Mouse (Mus musculus) telencephalon, adult 2 months (tissue): ENCODE measurements around the gene Chrna1.
A peak's percentile ranks its signal among the peaks of the same experiment; 100 is the strongest.

Source experiments
- DNase-seq: peaks from one replicate; pipeline ENCODE4 v3.0.0-alpha.2; 2011; ENCODE audit warnings: low read depth, low spot score

Chrna1 gene

GRCm38 (mm10) chr2:73580166-73580565 is at the start of gene Chrna1:
Gene Chrna1, minus strand, starts transcription at chr2:73580338.
- DNase-seq = no peak

- no peak for DNase-seq
Observed at GRCm38 (mm10) chr2:73618486-73619052, 38.4 kb upstream of the Chrna1 start.

- no peak for DNase-seq
Observed at GRCm38 (mm10) chr2:73616434-73617057, 36.4 kb upstream of the Chrna1 start.

DNA sequence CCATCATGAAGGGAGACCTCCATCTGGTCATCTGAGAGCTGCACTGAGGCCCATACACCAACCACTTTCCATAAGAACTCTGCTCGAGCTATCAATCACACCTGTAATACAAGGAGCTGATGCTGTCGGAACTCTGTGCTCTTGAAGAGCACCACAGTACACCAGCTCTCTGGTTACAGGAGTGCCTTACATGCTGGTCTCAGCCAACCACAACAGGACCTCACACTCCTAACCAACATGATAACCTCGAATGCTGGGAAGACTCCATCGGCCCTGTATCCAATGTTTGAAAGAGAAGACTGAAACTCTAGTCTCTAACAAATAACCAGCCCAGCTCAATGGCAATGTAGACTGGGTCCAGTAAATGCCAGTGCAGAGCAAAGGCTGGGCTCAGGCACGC is 35.3 kb upstream of the Chrna1 start:
- no peak for DNase-seq

DNA sequence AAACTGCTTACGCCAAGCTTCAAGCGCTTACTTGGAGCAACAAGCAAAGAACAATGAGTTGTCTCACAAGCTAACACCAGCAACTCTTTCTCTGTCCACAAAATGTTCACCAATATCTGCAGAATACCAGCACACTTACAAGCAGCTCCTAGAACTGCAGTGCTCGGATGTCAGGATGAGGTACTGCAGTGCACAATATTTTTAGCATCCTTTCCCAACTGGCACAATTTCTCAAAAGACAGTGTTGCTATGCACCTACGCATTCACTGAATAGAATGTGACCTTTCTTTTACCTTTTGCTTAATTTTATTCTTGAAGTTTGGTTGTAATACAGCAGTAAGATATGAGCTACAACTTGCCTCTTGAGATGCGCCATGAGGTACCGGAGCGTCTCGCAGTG is 34.2 kb upstream of the Chrna1 start:
- peak; percentile 58 for DNase-seq

- no peak for DNase-seq
Observed at GRCm38 (mm10) chr2:73612941-73613340, 32.8 kb upstream of the Chrna1 start.

- DNase-seq = no peak
Observed at GRCm38 (mm10) chr2:73612367-73612914, 32.3 kb upstream of the Chrna1 start.

DNA sequence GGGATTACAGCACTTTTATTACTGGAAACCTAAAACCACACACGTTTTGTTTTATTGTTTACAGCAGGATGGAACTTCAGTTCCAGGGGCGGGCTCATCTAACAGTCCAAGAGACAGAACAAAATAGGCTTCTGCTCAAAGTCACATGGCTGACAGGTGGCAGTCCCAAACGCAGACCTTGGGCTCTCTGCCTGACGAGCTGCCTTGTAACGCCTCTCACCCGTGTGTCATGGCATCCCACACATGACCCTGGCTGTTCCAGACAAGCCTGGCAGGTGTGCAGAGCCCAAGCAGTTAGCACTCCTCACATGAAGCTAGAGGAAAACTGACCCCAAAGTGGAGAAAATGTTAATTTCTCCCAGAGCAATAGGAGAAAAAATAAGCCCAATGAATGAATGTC is 31.7 kb upstream of the Chrna1 start:
- DNase-seq = no peak

GRCm38 (mm10) chr2:73609724-73610210 is 29.6 kb upstream of the Chrna1 start:
- DNase-seq = no peak

GRCm38 (mm10) chr2:73609067-73609723 is 29.1 kb upstream of the Chrna1 start:
- DNase-seq = no peak

DNA sequence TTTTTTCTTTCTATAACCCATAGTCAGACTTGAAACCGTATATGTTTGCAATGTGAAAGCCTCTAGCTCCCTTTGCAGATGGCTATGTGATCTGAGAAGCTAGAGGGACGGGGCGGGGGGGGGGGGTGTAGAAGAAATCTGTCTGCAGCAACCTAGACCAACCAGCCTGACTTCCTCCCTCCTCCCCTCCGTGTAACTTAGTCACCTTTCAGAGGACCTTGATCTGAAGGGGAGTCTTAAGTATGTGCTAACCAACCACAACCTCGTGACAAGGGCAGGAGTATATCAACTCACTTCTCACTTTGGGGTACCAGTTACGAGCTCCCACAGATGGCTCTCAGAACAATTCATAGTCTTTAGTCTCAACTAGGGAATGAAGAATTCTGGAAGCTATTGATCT is 28.3 kb upstream of the Chrna1 start:
- DNase-seq = no peak

DNA sequence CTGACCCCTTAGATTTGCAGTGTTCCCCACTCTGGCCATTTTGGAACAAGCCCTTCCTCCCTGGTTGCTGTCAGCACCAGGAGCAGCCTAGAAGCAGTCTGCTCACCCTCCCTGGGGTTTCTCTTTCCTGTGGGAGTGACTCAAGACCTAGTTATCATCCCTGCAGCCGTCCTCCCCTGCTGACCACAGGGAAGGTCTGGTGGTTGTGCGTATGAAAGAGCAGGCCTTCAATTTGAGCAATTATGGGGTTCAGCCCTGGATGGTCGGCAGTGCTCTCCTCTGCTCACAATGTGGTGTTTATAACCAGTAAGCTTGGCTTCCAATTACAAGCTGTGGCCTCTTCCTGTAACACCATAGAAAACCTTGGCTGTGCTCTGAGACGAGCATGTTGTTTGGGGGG is 27.5 kb upstream of the Chrna1 start:
- no peak for DNase-seq

- DNase-seq = no peak
Observed at GRCm38 (mm10) chr2:73607146-73607545, 27.0 kb upstream of the Chrna1 start.

DNA sequence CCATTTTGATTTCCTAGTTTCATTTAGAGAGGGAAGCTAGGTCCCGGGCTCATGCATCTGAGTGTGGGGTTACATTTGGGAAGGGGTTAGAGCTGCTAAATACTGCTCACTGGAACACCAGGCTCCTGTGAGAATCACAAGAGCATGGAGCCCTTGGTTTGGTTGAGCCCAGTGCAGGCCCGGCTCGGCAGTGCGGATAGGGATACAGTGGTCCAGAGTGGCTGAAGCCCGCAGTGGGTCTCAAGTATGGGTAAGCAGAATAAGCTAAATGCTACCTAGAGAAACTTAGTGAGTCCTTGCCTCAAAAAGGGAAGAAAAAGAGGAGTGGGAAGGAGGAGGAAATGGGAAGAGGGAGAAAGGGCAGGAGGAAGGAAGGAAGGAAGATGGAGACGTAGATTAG is 26.5 kb upstream of the Chrna1 start:
- DNase-seq = no peak

DNA sequence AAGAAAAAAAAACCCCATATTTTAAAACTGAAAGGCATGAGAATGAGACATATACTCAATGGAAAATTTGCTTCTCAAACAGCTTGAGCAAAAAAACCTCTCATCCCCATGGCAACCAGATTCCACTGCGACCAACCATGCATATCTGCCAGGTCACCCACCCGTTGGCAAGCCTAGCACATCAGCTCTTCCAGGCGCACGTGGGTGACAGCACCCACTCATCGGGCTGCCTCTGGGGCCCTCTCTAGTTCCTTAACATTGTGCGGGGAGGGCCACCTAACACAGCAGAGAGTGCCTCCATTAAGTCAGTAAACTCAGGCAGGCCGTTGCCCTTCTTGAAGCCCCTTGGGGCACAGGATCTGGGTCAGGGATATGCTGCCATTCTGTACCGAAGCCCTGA is 24.9 kb upstream of the Chrna1 start:
- peak; percentile 97 for DNase-seq

DNA sequence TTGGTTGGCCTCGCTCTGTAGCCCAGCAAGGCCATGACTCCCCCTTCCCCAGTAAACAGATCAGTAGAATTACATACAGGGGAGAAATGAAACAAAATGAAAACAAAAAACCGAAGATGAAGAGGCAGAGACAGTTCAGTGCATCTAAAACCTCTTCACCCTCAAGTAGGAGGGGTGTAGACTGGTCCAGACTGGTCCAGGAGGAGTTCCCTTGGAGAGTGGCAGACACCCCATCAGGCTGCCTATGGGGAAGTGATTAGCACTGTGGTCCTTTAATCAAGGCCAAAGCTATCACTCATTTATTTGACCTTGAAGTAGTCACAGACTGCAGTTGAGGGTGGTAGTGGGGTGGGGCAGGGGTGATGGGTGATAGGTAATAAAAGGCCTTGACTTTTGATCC is 24.4 kb upstream of the Chrna1 start:
- DNase-seq = no peak

GRCm38 (mm10) chr2:73600650-73601049 is 20.5 kb upstream of the Chrna1 start:
- no peak for DNase-seq

DNA sequence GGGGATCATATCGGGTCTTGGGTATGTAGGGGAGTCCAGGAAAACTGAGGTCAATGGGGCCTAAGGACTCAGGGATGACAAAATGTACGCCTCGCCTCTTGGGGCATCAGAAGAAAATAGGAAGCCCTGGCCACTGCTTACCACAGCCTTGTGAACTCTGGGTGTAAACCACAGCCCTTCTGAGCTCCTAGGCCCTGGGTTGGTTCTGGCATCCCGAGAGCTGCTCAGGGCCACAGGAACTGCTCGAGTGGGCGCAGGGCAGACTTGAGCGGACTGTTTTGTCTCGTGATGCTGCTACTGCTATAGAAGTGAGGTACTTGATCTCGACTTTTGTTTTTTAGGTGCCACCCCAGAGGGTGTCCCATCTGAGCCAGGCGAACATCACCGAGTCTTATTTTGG is 17.6 kb upstream of the Chrna1 start:
- DNase-seq = no peak

GRCm38 (mm10) chr2:73596786-73597185 is 16.6 kb upstream of the Chrna1 start:
- DNase-seq = peak; percentile 98

DNA sequence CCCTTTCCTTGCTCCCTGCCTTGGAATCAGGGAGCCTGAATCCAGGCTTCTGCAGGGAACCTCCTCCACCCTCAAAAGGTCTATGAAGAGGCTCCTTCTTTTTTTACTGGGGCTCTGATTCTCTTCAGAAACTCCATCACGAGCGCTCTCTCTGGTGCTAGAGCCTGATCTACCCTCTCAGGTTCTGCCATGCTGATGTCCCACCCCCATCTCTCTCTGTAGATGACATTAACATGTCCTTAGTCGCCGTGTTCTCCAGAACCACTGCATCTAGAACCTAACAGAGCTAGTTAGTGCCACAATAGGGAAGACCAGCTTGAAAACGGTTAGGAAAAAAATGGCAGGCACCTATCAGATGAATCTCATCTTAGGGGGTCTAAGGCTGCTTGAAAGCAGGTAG is 16.2 kb upstream of the Chrna1 start:
- DNase-seq = no peak

GRCm38 (mm10) chr2:73593101-73593439 is 12.9 kb upstream of the Chrna1 start:
- no peak for DNase-seq

- peak; percentile 90 for DNase-seq
Observed at GRCm38 (mm10) chr2:73592231-73593100, 12.3 kb upstream of the Chrna1 start.
